Mouse (Mus musculus): ENCODE measurements at regions not wholly inside any gene's neighbourhood (a gene's known extent, or its start where the extent isn't known, plus 50 kb on each side); places are given as distances from the start of the nearest gene placed in this dataset.
"Not testable (repeated sequence)": the region's sequence is repeated elsewhere in the genome, so short reads cannot be mapped to it uniquely, and the experiment has no call there.

GRCm38 (mm10) chr10:45859137-45859536, 281.5 kb downstream of the Hace1 start:
- DNase-seq = no peak

DNA sequence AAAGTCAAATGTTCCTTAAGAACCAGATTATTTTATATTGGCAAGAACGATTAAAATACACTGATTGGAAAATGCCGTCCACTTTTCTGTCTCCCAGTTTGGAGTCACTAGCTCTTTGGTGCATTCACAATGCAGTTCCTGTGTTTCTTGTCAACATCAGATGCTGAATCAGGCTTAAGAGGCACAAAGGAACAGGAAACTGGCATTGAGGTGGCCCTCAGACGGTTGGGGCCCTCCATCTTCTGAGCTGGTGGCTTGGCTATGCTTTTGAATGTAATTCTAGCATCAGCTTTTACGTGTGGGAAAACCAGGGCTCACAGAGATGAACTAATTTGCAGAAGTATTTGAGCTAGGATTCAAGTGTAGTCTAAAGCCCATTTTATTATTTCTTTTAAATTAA, 282.3 kb downstream of the Hace1 start:
- no peak for DNase-seq

DNA sequence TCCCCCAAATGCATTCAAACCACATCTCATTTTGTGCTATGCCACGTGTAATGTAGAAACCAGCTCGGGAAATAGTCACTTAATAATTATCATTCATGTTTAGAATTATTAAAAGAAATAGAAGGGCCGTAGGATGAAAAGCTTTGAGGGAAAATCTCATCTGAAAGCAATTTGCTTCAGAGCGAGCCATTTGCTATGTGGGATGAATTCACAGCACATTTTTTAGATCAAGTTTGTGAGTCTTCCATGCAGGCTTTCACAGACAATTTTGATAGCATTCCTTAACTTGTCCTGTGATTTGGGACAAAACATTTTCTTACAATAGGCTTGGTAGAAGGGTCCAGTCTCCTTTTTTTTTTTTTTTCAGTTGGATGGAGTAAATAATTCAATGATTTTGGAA, 283.1 kb downstream of the Hace1 start:
- no peak for DNase-seq

GRCm38 (mm10) chr10:45865793-45866192, 288.2 kb downstream of the Hace1 start:
- no peak for DNase-seq

GRCm38 (mm10) chr10:45866860-45867259, 289.2 kb downstream of the Hace1 start:
- no peak for DNase-seq

DNA sequence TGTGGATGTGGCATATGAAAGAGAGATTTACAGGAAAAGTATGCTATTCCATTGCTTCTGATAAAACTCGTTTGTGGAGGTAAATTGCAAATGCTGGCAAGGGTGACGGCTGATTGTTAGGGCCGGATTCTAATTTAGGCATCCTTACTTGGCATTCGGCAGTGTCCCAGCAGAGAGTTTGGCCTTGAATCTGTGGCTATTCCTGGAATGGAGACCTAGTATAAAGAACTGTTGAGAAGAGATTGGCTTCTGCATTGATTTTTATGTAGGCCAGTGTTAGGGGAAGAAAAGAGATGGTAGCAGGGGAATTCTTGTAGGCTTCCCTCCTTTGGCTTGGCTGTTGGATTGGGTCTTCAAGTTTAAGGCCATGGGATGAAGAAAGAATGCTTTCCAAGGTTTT, 293.4 kb downstream of the Hace1 start:
- peak; percentile 20 for DNase-seq

DNA sequence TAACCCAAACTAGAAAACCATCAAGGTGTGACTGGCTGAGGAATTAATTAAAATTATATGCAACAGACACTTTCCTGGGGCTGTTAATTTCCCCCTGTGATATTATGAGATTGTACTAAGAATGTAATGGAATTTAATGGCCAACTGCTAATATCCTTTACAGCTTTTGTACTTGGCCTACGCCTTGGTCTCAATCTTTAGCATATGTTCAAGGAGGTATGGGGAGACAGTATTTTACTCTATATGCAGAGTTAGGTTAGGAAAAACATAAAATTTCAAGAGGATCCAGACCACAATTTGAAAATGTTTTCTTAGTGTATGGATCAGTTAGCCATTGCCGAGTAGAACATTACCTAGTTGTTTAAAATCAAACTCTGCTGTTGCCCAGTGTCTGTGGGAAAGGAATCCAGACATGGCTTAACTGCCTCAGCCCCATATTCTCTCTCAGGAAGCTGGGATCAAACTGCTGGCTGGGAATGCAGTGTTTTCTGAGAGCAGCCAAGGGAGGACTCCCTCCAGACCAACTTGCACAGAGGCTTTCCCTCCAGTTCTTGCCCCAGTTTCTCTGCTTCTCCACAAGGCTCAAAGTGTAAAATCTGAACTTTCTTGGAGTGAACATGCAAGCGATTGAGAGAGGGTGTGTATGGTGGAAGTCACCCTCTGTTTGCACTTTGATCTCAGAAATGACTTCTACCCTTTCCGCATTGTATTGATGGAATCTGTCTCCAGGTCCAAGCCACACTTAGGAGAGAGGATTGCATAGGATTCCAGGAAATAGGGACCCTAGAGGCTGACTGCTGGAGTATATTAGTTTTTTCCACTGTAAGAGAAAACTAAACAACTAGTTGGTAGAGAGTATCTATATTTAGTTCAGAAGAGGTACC, 294.6 kb downstream of the Hace1 start:
- DNase-seq = no peak

DNA sequence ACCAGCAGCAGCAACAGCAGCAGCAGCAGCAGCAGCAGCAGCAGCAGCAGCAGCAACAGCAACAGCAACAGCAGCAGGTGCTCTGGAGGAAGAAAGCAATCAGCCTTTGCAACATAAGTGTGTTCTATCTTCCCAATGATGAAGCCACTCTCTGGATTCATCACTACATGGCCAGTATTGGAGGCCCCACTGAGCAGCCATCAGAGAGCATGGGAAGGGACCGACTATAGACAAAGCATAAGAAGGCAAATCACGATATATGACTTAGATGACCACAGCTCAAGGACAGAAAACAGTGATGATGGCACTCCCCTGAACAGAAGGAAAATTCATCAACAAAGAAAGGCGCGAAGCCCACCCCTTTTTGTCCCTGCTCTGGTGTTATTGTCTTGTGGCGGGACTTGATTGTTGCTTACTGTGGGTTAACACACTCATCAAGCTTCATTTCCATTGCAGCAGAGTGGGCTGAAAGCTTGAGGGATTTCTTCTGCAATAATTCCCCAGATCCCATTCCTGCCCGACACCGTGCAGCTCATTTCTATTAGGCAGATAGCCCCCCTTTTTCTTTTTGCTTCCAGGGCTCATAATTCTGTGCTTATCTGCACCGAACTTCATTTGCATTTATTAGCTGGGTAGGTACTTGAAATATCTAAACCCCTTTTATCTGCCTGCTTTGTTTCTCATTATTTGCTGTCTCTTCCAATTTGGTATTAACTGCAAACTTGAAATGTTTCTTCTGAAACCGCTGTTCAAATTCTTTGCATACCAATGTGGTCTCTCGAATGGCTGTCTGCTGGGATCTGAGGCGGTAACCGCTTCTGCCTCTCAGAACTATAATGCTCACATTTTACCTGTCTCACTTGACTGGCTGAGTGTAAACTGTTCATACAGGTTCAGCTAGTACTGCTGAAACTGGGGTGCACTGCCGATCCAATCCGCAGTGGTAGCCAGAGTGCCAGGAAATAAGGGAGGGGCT, 296.5 kb downstream of the Hace1 start:
- DNase-seq = no peak

DNA sequence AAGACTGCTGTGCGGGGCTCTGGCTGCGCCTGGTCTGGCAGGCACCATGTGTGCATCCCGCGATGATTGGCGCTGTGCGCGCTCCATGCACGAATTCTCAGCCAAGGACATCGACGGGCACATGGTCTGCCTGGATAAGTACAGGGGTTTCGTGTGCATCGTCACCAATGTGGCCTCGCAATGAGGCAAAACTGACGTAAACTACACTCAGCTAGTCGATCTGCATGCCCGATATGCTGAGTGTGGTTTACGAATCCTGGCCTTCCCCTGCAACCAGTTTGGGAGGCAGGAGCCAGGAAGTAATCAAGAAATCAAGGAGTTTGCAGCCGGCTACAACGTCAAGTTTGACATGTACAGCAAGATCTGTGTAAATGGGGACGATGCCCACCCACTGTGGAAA, 297.7 kb downstream of the Hace1 start:
- not testable (repeated sequence) for DNase-seq

GRCm38 (mm10) chr10:45883745-45884144, 306.1 kb downstream of the Hace1 start:
- DNase-seq = no peak

DNA sequence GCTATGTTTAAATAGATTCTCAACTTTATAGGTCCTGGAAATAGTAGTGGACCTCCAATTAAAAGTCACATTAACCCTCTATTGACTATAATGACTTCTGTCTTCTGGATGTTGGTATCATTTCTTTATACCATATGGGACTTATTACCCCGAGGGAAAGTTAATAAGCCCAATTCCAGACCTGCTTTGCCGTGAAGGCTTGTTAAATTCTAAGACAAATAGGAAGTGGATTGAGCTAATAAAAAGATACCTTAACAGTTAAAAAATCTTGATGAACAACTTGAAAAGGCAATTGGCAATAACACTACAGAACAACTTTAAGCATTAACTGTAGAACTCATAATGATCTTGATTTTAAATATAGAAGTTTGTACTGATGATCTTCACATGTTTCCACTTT, 309.0 kb downstream of the Hace1 start:
- no peak for DNase-seq

- DNase-seq = peak; percentile 41
These were observed 311.2 kb downstream of the Hace1 start for GRCm38 (mm10) chr10:45888835-45889234.

DNA sequence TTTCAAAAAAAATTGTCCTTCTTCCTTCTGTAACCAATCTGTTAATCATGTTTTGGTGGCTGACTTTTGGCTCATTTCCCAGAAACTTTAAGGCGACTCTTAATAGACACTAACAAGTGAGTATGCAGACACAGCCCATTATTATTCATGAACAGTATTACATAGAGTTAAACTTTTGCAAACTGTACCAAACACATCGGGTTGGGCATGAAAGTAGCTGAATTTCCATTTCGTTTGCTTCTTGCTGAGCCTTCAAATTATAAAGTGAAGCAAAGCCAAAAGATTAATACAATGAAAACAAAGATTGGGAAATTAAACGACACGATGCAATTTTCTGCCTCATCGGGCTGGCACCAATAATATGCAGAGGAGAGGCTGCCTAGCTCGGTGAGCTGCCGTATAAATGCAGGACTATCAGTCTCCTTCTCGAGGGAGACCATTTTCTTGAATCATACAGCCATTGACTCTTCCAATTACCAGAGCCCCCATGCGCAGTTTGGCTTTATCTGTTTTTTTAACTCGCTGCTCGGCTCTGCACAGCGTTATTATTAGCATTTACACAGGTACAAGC, 311.8 kb downstream of the Hace1 start:
- DNase-seq = peak; percentile 22

DNA sequence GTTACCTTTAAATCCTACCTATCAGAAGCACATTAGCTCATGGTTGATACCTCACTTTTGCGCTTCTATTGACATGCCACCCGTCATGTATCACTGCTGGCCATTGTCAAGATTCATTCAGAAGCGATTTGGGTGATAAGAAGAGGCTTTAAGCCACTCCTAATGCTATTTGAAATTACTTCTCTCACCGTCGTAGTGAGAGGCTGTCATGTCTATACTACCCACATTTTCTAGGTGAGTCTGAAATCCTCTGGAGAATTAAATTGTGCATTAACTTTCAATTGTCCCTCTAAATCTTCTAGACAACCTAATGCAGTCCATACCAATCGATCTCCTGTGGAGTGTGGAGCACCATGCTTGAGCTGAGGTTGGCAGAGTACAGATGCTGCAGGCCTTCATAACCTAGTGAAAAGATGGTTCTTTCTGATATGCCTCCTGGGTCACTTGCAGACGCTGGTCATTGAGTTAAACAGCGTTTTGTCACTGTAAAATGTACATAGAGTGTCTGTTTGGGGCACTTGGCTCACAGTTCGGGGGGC, 312.5 kb downstream of the Hace1 start:
- no peak for DNase-seq

DNA sequence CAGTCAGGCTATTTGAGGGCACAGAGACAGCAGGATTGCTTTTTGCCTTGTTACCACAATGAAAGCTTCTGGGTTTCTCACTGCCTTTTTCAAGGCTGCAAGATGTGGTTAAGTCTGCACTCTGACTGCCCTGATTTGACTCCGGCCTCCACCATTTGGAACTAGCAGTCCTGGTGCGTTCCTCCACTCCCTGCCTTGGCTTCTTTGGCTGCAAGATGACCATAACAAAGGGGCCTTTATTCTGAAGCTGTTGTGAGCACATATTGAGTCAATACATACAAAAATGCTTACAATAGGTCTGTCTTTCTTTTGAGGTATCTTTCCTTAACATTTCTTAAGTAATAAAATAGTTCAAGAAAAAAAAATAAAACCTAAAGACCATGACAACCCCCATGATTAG, 314.8 kb downstream of the Hace1 start:
- no peak for DNase-seq

- DNase-seq = no peak
These were observed 316.5 kb downstream of the Hace1 start for GRCm38 (mm10) chr10:45893894-45894831.

DNA sequence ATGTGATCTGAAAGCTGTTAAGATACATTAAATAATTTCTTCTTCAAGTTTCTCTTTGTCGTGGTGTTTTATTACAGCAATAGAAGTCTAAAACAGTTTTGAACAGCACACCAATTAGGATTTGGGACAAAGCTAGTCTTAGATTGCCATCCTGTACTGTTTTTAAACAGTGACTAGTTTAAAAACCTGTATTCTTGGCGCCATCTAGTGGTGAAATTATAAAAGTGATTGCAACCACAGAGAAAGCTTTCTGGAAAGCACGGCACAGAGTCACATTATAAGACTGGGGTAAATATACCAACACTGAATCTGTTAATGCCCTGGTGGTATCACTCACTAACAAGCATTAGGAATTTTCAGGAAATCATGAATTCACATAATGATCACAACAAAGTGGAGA, 339.3 kb downstream of the Hace1 start:
- no peak for DNase-seq

DNA sequence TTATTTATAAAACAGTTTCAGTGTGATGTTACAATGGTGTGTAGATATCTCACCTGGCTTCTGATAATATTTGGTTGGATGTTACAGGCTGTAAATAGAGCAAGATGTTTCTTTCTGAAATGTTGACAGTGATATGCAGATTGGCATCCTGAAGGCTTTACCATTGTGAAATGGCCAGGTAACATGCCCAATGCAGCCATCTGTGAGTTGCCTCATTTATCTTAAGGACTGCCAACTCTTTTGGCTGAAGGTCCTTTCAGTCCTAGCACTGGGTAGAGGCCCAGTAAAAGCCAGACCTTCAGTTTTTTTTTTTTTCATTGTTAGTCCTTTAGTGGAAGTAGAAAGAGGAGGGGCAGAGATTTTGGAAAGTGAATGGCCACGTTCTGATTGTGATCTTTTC, 348.1 kb downstream of the Hace1 start:
- no peak for DNase-seq

DNA sequence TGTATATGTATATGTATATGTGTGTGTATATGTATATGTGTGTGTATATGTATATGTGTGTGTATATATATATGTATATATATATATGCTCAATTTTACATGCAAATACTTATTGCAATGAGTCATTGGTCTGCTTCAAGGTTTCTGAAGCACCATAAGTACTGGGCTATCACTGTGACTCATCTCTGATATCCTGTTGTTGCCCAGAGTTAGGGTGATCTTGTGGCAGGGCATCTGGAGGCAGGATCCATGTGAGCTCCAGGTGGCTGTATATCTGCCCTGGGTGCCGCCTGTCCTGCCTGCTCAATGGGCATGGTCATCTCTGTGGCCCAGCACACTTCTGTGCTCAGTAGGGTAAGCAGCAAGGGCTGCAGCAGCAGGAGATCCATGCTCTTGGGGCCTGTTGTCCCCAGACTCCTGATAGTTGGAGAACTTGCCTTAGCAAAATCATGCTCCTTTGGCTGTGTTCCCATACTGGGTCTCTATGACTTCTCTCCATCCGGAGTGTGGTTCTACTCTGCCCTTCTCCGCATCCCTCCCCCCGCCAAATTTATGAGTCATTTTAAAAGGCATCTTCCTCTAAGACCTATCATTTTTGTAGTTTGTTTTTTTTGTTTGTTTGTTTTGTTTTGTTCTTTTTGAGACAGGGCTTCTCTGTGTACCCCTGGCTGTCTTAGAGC, 356.1 kb downstream of the Hace1 start:
- DNase-seq = no peak

- DNase-seq = no peak
These were observed 380.1 kb downstream of the Hace1 start for GRCm38 (mm10) chr10:45957686-45958085.

DNA sequence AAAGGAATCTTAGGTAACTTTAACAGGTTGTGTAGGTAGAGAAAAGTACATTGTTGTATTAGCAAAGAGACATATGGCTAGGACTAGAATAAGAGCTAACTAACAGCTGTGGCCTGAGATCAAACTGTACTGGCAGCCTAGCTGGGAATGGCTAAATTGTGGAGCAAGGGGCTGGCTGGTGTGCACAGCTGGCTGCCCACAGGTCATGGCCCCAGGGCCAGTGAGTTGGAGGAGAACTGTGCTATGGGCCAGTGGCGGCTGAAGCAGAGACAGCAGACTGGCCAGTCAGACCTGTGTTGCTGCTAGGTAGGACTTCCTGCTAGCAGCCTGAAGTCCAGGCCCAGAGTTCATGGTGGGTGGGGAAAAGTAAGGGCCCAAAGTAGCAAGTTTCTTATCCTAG, 394.6 kb downstream of the Hace1 start:
- DNase-seq = no peak
